Mouse (Mus musculus): ENCODE measurements around the gene Asl. TPM values are rescaled to one million over a fixed set of nuclear protein-coding genes. Genes with fewer than 3 reads are reported as not detected.

Gene Asl
- total and polyA plus RNA-seq, 3 experiments: 15.8 to 26.7 TPM; not detected in 1

GRCm38 (mm10) chr5:130067841-130068264, 38.8 kb upstream of the Asl start (continued):
- TF ChIP-seq ZMIZ1 (IDR thresholded peaks at IDR 0.05; ENCODE audit: low read depth, low read length) (no peak), CHD2 (IDR thresholded peaks at IDR 0.05; ENCODE audit: low read length) (no peak), MAX (IDR thresholded peaks at IDR 0.05; ENCODE audit: low read length) (peak; percentile 39), ZNF384 (IDR thresholded peaks at IDR 0.05; ENCODE audit: low read depth, low read length) (no peak), NELFE (IDR thresholded peaks at IDR 0.05; ENCODE audit: low read depth, low read length) (no peak), EP300 (IDR thresholded peaks at IDR 0.05; ENCODE audit: low read depth in 1 of 2, low read length in 2 of 2) (peak; percentile 62 to 67), MXI1 (IDR thresholded peaks at IDR 0.05; ENCODE audit: low read depth, low read length) (peak; percentile 42; the same call in 1 of the 2 replicates)

- peaks cover under 1 to 5% of the 10 kb centered on the region in 2 experiments; a peak in 3 of 4 replicates for H3K36me3 ChIP-seq (ENCODE audit: control insufficient read depth in 1 of 2, insufficient read depth in 2 of 2, low read length in 2 of 2)
- TF ChIP-seq NELFE (IDR thresholded peaks at IDR 0.05; ENCODE audit: low read depth, low read length) (no peak), HCFC1 (IDR thresholded peaks at IDR 0.05; ENCODE audit: low read depth, low read length) (no peak), TAL1 (IDR thresholded peaks at IDR 0.05; ENCODE audit: low read length) (no peak), CHD1 (IDR thresholded peaks at IDR 0.05; ENCODE audit: low read depth, low read length) (no peak), SIN3A (IDR thresholded peaks at IDR 0.05; ENCODE audit: low read length) (no peak), ZMIZ1 (IDR thresholded peaks at IDR 0.05; ENCODE audit: low read depth, low read length) (no peak), ZNF384 (IDR thresholded peaks at IDR 0.05; ENCODE audit: low read depth, low read length) (no peak), RAD21 (IDR thresholded peaks at IDR 0.05; ENCODE audit: low read depth, low read length) (peak; percentile 81), USF1 (IDR thresholded peaks at IDR 0.05; ENCODE audit: low read depth, low read length) (0 out of 2 replicates have a peak, but pooled peaks have one; percentile 33), CHD2 (IDR thresholded peaks at IDR 0.05; ENCODE audit: low read length) (no peak), POLR2AphosphoS5 (IDR thresholded peaks at IDR 0.05; ENCODE audit: borderline replicate concordance, low read depth, low read length) (no peak), POLR2AphosphoS2 (IDR thresholded peaks at IDR 0.05; ENCODE audit: low read length) (no peak), MXI1 (IDR thresholded peaks at IDR 0.05; ENCODE audit: low read depth, low read length) (no peak), NRF1 (IDR thresholded peaks at IDR 0.05; ENCODE audit: insufficient read depth, low read depth, low read length, poor library complexity, severe bottlenecking) (no peak), MYB (IDR thresholded peaks at IDR 0.05; ENCODE audit: low read depth, low read length) (no peak), ZKSCAN1 (IDR thresholded peaks at IDR 0.05; ENCODE audit: low read depth, low read length) (no peak), ELF1 (IDR thresholded peaks at IDR 0.05; ENCODE audit: low read depth, low read length) (no peak), MAZ (IDR thresholded peaks at IDR 0.05; ENCODE audit: low read depth, low read length) (no peak), MAFK (IDR thresholded peaks at IDR 0.05; ENCODE audit: borderline replicate concordance, low read depth, low read length) (no peak), E2F4 (IDR thresholded peaks at IDR 0.05; ENCODE audit: borderline replicate concordance, low read depth, low read length) (no peak), ZC3H11A (IDR thresholded peaks at IDR 0.05; ENCODE audit: low read depth, low read length) (peak; percentile 53), JUND (IDR thresholded peaks at IDR 0.05; ENCODE audit: low read depth, low read length) (no peak), GATA1 (IDR thresholded peaks at IDR 0.05; ENCODE audit: low read depth, low read length) (no peak), TCF12 (IDR thresholded peaks at IDR 0.05; ENCODE audit: low read depth, low read length) (no peak), TBP (IDR thresholded peaks at IDR 0.05; ENCODE audit: low read depth, low read length) (no peak), MEF2A (IDR thresholded peaks at IDR 0.05; ENCODE audit: extremely low read depth, insufficient replicate concordance, low read depth, low read length, poor library complexity, severe bottlenecking) (no peak), EP300 (IDR thresholded peaks at IDR 0.05; ENCODE audit: low read depth in 1 of 2, low read length in 2 of 2) (no peak), SMC3 (IDR thresholded peaks at IDR 0.05; ENCODE audit: low read depth, low read length) (peak; percentile 63), RCOR1 (IDR thresholded peaks at IDR 0.05; ENCODE audit: low read depth, low read length) (no peak), CTCF (IDR thresholded peaks at IDR 0.05 in 2 of 3, conservative IDR thresholded peaks at IDR 0.05 in 1 of 3; ENCODE audit: control insufficient read depth in 1 of 3, insufficient read depth in 1 of 3, low read depth in 2 of 3, low read length in 3 of 3, poor library complexity in 1 of 3, severe bottlenecking in 1 of 3) (peak; percentile 55 to 80 (median 76)), MAX (IDR thresholded peaks at IDR 0.05; ENCODE audit: low read length) (no peak)
- peaks cover 2 to 7% of the 10 kb centered on the region in 2 experiments; a peak in 2 of 4 replicates for H3K4me1 ChIP-seq (ENCODE audit: control insufficient read depth in 1 of 2, insufficient read depth in 2 of 2, low read length in 2 of 2)
- H3K27ac ChIP-seq (ENCODE audit: control insufficient read depth, low read depth, low read length): no peak overlapping the region
- no peak overlapping the region for H3K9ac ChIP-seq (ENCODE audit: control insufficient read depth, low read depth, low read length, poor library complexity, severe bottlenecking)
- peak; percentile 76 for DNase-seq (ENCODE audit: low read depth, low spot score)
- no peaks in the 10 kb centered on the region for H3K9me3 ChIP-seq (replicated peaks; ENCODE audit: insufficient read depth, low read length)
- no peak overlapping the region for H3K4me3 ChIP-seq (ENCODE audit: control insufficient read depth in 1 of 2, insufficient read depth in 1 of 2, low read depth in 2 of 2, low read length in 2 of 2)
- no peaks in the 10 kb centered on the region for H3K79me2 ChIP-seq (ENCODE audit: control insufficient read depth, insufficient read depth, low read length, poor library complexity)
- no peaks in the 10 kb centered on the region for H3K27me3 ChIP-seq (ENCODE audit: control insufficient read depth in 1 of 2, insufficient read depth in 2 of 2, low read length in 2 of 2)
Observed at GRCm38 (mm10) chr5:130065579-130065978, 36.5 kb upstream of the Asl start.
